In the genomic region with DNA sequence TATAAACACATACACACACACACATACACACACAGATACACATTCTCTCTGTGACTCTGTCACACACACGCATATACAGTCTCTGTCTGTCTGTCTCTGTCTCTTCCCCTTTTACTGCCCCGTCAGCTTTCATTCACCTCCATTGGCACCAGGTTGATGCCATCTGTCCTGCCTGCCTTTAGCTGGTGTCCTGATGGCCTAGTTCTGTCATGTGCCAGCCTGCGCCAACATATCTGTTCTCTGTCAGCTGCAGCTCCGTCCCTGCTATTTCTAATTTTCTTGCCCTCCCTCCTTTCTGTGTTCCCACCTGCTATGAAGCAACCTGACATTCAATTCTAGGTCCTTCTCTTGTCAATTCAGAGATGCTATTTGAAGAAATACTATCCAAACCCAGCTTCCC, we compare ENCODE assay signal across 24 mouse cellular contexts. TPM values are rescaled to one million over a fixed set of nuclear protein-coding genes. Genes with fewer than 3 reads are reported as not detected.
DNase-seq lines count a peak whose midpoint lies in the region; ATAC-seq lines count a peak whose summit lies in the region.
"Had no signal": no experiment of that assay in that cellular context is flagged by ENCODE, and none has a peak within 500 bp of the region (broad histone marks: within the 10 kb centered on the region; RNA-seq: fewer than 3 reads in every experiment).

No protein-coding gene starts in this region.

- H3K4me3 ChIP-seq in forebrain, embryonic 16.5 days (replicated peaks; ENCODE audit: low read length): no peak overlapping the region
- no peak overlapping the region for H3K4me3 ChIP-seq in forebrain, embryonic 11.5 days (ENCODE audit: low read depth, low read length)
- H3K4me3 ChIP-seq: embryonic facial prominence, embryonic 13.5 days; heart, embryonic 13.5 days; hindbrain, embryonic 15.5 days; limb, embryonic 10.5 days; megakaryocyte, embryonic 14.5 days; midbrain, embryonic 15.5 days; neural tube, embryonic 15.5 days had no signal

- H3K9me3 ChIP-seq in forebrain, embryonic 16.5 days (ENCODE audit: control insufficient read depth, low read length): no peaks in the 10 kb centered on the region
- no peaks in the 10 kb centered on the region for H3K9me3 ChIP-seq in forebrain, embryonic 11.5 days (ENCODE audit: control insufficient read depth, low read length)
- H3K9me3 ChIP-seq: embryonic facial prominence, embryonic 13.5 days; heart, embryonic 13.5 days; hindbrain, embryonic 15.5 days; limb, embryonic 10.5 days; megakaryocyte, embryonic 14.5 days; midbrain, embryonic 15.5 days; neural tube, embryonic 15.5 days had no signal

- WGBS in forebrain, embryonic 16.5 days: 62% methylated on average over 4 of the region's 4 CpGs
- 87% methylated on average over 4 of the region's 4 CpGs for WGBS in forebrain, embryonic 11.5 days

- H3K4me1 ChIP-seq in forebrain, embryonic 16.5 days (replicated peaks; ENCODE audit: control insufficient read depth, insufficient read depth, low read length): peaks cover 7% of the 10 kb centered on the region
- no peaks in the 10 kb centered on the region for H3K4me1 ChIP-seq in forebrain, embryonic 11.5 days (replicated peaks; ENCODE audit: control insufficient read depth, insufficient read depth, low read length)
- H3K4me1 ChIP-seq: heart, embryonic 13.5 days; limb, embryonic 10.5 days; megakaryocyte, embryonic 14.5 days; midbrain, embryonic 15.5 days had no signal

- peak; percentile 43 for ATAC-seq in forebrain, embryonic 16.5 days
- ATAC-seq in forebrain, embryonic 11.5 days (replicated peaks; ENCODE audit: low FRiP score): no peak
- ATAC-seq: intestine, embryonic 16.5 days; liver, postnatal 0 days; midbrain, embryonic 15.5 days had no signal

- no peak for DNase-seq in forebrain, embryonic 11.5 days (ENCODE audit: low spot score)
- peak; percentile 48 to 49 for DNase-seq in layer of hippocampus, postnatal 10 days (ENCODE audit: low spot score in 2 of 2)
- DNase-seq in layer of hippocampus, adult 9-10 months (ENCODE audit: low spot score): no peak
- peak; percentile 85 for DNase-seq in cerebellum, adult 11 months
- DNase-seq in cerebellum, postnatal 10 days: peak; percentile 94 to 96
- no peak for DNase-seq in kidney, adult 11 months
- DNase-seq in frontal cortex, postnatal 10 days (ENCODE audit: low spot score in 2 of 2): no peak
- DNase-seq: adrenal gland, postnatal 25 days; heart, postnatal 36 days; liver, postnatal 0 days; lung, postnatal 14 days; right cerebral cortex, postnatal 25 days had no signal

- peak overlapping the region; percentile 57 for H3K27ac ChIP-seq in forebrain, embryonic 16.5 days (ENCODE audit: low read length)
- no peak overlapping the region for H3K27ac ChIP-seq in forebrain, embryonic 11.5 days (ENCODE audit: low read depth, low read length)
- H3K27ac ChIP-seq: embryonic facial prominence, embryonic 13.5 days; heart, embryonic 13.5 days; hindbrain, embryonic 15.5 days; kidney, postnatal 0 days; limb, embryonic 10.5 days; midbrain, embryonic 15.5 days; neural tube, embryonic 15.5 days had no signal

- no peaks in the 10 kb centered on the region for H3K27me3 ChIP-seq in forebrain, embryonic 16.5 days (replicated peaks; ENCODE audit: control insufficient read depth, insufficient read depth, low read length)
- no peaks in the 10 kb centered on the region for H3K27me3 ChIP-seq in forebrain, embryonic 11.5 days (ENCODE audit: control insufficient read depth, insufficient read depth, low read length)
- H3K27me3 ChIP-seq: embryonic facial prominence, embryonic 13.5 days; heart, embryonic 13.5 days; hindbrain, embryonic 15.5 days; midbrain, embryonic 15.5 days; neural tube, embryonic 15.5 days had no signal

- H3K4me2 ChIP-seq in forebrain, embryonic 16.5 days (ENCODE audit: low read length): no peak overlapping the region
- H3K4me2 ChIP-seq in forebrain, embryonic 11.5 days (ENCODE audit: low read depth, low read length, severe bottlenecking): no peak overlapping the region
- H3K4me2 ChIP-seq: embryonic facial prominence, embryonic 13.5 days; heart, embryonic 13.5 days; hindbrain, embryonic 15.5 days; midbrain, embryonic 15.5 days; neural tube, embryonic 15.5 days had no signal

- no peak overlapping the region for H3K9ac ChIP-seq in forebrain, embryonic 16.5 days (replicated peaks; ENCODE audit: low read depth, low read length)
- H3K9ac ChIP-seq in forebrain, embryonic 11.5 days (ENCODE audit: low read length): no peak overlapping the region
- H3K9ac ChIP-seq: embryonic facial prominence, embryonic 13.5 days; heart, embryonic 13.5 days; hindbrain, embryonic 15.5 days; liver, postnatal 0 days; midbrain, embryonic 15.5 days; neural tube, embryonic 15.5 days had no signal

- no peaks in the 10 kb centered on the region for H3K36me3 ChIP-seq in forebrain, embryonic 16.5 days (ENCODE audit: control insufficient read depth, insufficient read depth)
- no peaks in the 10 kb centered on the region for H3K36me3 ChIP-seq in forebrain, embryonic 11.5 days (ENCODE audit: control insufficient read depth, insufficient read depth, low read length)
- H3K36me3 ChIP-seq: embryonic facial prominence, embryonic 13.5 days; heart, embryonic 13.5 days; limb, embryonic 10.5 days; midbrain, embryonic 15.5 days; neural tube, embryonic 15.5 days had no signal

RNA-seq across cellular contexts. Expression of a gene that starts 40.1 kb away (rescaled TPM):
- 18.7 and 20.5 TPM in 2 replicates for polyA plus RNA-seq in forebrain, embryonic 16.5 days (2015; fragmentation: Nextera tagmentation; extraction: Ambion mirVana)
- 8.3 and 8.9 TPM in 2 replicates for polyA plus RNA-seq in forebrain, embryonic 11.5 days (2014; fragmentation: Nextera tagmentation; extraction: Ambion mirVana)
- 10 to 100 TPM; 62.5 to 67.6 TPM for total RNA-seq in layer of hippocampus, postnatal 10 days (2021)
- total RNA-seq: CH12.LX, MEL had no signal

Comparison
In these comparisons a context has a peak if more than half of its experiments do, and no peak if none do; other contexts are left out.
1. DNase-seq: peak in layer of hippocampus, postnatal 10 days (2 of 2), cerebellum, adult 11 months (single experiment) and cerebellum, postnatal 10 days (2 of 2); none in forebrain, embryonic 11.5 days (single experiment), layer of hippocampus, adult 9-10 months (single experiment), kidney, adult 11 months (single experiment) and frontal cortex, postnatal 10 days (0 of 2).